Mouse (Mus musculus): ENCODE data around the gene Mrpl20. TPM values are rescaled to one million over a fixed set of nuclear protein-coding genes. Genes with fewer than 3 reads are reported as not detected.

The Mrpl20 gene
- total and polyA plus RNA-seq, 2 experiments from 2014 or later = 123 to 279 TPM

DNA sequence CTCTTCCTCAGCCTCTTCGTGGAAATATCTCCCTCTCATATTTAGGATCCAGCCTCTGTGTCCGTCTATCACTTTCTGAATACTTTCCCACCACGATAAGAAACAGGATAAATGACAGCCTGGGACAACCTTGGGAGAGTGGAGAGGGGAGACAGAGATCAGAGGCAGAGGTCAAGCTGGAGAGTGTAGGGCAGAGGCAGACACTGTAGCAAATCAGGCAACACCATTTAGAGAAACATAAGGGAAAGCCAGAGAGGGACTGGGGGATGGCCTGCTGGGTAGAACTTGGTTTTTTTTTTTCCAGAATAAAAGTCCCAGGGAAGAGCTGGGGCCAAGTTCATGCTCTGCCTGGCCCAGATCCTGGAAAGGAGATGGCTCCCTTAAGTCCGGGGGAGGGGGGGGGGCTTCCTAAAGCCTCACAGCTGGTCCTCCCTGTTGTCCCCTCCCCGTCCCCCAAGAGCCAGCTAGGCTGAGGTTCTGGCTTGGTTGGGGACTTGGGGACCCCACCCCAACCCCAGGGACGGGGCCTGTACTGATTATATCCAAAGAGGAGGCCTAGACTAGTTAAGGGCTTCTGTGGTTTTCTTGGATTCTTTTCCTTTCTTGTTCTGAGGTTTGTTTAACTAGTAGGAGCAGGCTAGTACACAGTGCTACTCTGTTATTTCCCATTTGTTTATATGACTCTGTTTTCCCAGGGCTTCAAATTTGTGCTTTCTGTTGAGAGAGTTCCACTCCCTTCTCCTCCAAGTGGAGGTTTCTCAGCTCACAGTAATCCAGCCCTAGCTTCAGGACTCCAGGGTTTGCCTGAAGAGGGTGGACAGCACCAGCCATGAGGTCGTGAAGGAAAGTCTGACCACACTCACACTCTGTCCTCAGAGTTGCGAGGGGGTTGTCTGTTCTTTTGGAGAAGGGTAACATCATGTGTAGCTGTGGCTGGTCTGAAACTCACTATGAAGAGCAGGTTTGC is 35.8 kb downstream of the Mrpl20 start:
- Histone ChIP-seq H3K4me3 (ENCODE audit: low read depth, low read length) (no peak overlapping the region), H3K4me1 (ENCODE audit: insufficient read depth, low read length) (no peaks in the 10 kb centered on the region; the same call in 1 of the 2 replicates), H3K4me2 (ENCODE audit: low read depth, low read length, poor library complexity, severe bottlenecking) (no peak overlapping the region), H3K9me3 (ENCODE audit: low read length) (no peaks in the 10 kb centered on the region), H3K27ac (ENCODE audit: low read depth, low read length) (peak overlapping the region; percentile 43; the same call in 1 of the 2 replicates), H3K27me3 (ENCODE audit: insufficient read depth, low read length) (peaks cover 7% of the 10 kb centered on the region), H3K36me3 (ENCODE audit: insufficient read depth, low read length) (peaks cover 7% of the 10 kb centered on the region; the same call in 1 of the 2 replicates), H3K9ac (replicated peaks; ENCODE audit: low read length, poor library complexity, severe bottlenecking) (no peak overlapping the region)
- no peak for ATAC-seq (ENCODE audit: low FRiP score)
- TF ChIP-seq CTCF (IDR thresholded peaks at IDR 0.05) = no peak
- no peak for DNase-seq (ENCODE audit: low spot score)
- WGBS = 58% methylated on average over 8 of the region's 8 CpGs

DNA sequence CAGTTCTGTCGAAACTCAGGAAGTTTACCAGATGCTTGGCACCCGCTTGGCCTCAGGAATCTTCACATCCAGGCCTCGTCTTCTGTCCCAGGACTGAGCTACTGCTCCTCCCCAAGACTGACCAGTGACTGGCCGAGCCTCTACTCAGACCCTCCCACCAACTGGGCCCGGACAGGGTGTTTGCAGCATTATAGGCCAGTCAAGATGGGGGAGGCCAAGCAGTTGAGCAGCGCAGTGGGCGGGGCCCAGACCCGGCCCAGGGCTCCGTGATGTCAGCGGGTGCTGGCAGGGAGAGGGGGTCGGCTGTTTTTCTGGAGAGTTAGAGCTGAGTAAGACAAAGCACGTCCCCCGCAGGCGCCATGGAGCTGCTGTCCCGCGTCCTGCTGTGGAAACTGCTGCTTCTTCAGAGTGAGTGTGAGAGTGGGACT is 36.8 kb downstream of the Mrpl20 start, which contains the start of gene Mxra8:
Mxra8 (plus strand) TSS at position 198 of the 428 bp plus-strand sequence.
- Histone ChIP-seq H3K27me3 (ENCODE audit: insufficient read depth, low read length) (peaks cover 7% of the 10 kb centered on the region), H3K9me3 (ENCODE audit: low read length) (no peaks in the 10 kb centered on the region), H3K4me2 (ENCODE audit: low read depth, low read length, poor library complexity, severe bottlenecking) (peak within 1 kb of the TSS; percentile 53), H3K4me3 (ENCODE audit: low read depth, low read length) (peak within 1 kb of the TSS; percentile 30; the same call in 1 of the 2 replicates), H3K4me1 (ENCODE audit: insufficient read depth, low read length) (no peaks in the 10 kb centered on the region; the same call in 1 of the 2 replicates), H3K36me3 (ENCODE audit: insufficient read depth, low read length) (peaks cover 7% of the 10 kb centered on the region; the same call in 1 of the 2 replicates), H3K9ac (replicated peaks; ENCODE audit: low read length, poor library complexity, severe bottlenecking) (peak within 1 kb of the TSS; percentile 24; the same call in 1 of the 2 replicates), H3K27ac (ENCODE audit: low read depth, low read length) (peak within 1 kb of the TSS; percentile 43; the same call in 1 of the 2 replicates)
- ATAC-seq (ENCODE audit: low FRiP score) (peak; percentile 42; the same call in 1 of the 2 replicates), DNase-seq (ENCODE audit: low spot score) (peak; percentile 56)
- no peak for TF ChIP-seq CTCF (IDR thresholded peaks at IDR 0.05)
- WGBS = 7% methylated on average over 16 of the region's 16 CpGs

DNA sequence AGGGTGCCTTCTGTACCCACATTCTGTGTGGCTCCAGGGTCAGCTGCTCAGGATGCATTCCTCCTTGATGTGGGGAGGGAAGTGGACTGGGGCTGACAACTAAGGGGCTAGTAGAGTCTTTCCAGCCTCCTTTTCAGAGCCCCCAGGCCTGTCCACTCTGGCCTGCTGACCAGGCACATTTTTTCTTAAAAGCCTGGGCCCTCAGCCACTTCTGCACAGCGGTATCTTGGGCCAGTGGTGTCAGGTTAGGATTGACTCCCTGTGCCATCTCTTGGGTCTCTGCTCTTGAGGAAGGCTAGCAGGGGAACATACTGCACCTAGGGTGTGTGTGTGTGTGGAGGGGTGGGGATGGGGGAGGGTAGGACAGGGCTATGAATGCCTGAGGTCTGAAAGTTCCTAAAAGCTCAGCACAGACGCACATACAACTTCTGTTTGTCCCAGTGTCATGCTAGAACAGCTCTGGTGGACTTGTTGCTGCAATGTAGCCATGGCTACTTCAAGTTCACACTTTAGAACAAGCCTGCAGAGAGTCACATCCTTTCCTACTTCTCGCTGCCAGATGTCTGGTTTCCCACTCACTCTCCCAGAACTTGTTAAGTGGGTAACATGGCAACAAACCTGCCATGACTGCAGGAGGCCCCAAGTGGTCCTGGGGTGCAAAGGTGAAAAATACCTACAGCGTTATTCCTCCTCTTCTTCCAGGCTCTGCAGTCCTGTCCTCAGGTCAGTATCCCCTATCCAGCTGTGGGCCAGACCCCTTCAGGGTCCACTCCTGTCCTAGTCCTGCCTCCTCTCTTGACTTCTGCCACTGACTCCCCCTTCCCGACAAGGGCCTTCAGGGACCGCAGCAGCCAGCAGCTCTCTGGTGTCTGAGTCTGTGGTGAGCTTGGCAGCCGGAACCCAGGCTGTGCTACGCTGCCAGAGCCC is 37.7 kb downstream of the Mrpl20 start:
- TF ChIP-seq CTCF (IDR thresholded peaks at IDR 0.05) = no peak
- peak; percentile 6; the same call in 1 of the 2 replicates for ATAC-seq (ENCODE audit: low FRiP score)
- no peak overlapping the region for H3K9ac ChIP-seq (replicated peaks; ENCODE audit: low read length, poor library complexity, severe bottlenecking)
- H3K27me3 ChIP-seq (ENCODE audit: insufficient read depth, low read length) = peaks cover 7% of the 10 kb centered on the region
- H3K4me2 ChIP-seq (ENCODE audit: low read depth, low read length, poor library complexity, severe bottlenecking) = peak overlapping the region; percentile 53
- H3K4me1 ChIP-seq (ENCODE audit: insufficient read depth, low read length) = no peaks in the 10 kb centered on the region; the same call in 1 of the 2 replicates
- H3K4me3 ChIP-seq (ENCODE audit: low read depth, low read length) = peak overlapping the region; percentile 30
- DNase-seq (ENCODE audit: low spot score) = no peak
- WGBS = 14% methylated on average over 8 of the region's 8 CpGs
- H3K9me3 ChIP-seq (ENCODE audit: low read length) = no peaks in the 10 kb centered on the region
- 0 out of 2 replicates have a peak overlapping the region, but pooled peaks have one; percentile 18 for H3K27ac ChIP-seq (ENCODE audit: low read depth, low read length)
- H3K36me3 ChIP-seq (ENCODE audit: insufficient read depth, low read length) = peaks cover under 1% of the 10 kb centered on the region; the same call in 1 of the 2 replicates

DNA sequence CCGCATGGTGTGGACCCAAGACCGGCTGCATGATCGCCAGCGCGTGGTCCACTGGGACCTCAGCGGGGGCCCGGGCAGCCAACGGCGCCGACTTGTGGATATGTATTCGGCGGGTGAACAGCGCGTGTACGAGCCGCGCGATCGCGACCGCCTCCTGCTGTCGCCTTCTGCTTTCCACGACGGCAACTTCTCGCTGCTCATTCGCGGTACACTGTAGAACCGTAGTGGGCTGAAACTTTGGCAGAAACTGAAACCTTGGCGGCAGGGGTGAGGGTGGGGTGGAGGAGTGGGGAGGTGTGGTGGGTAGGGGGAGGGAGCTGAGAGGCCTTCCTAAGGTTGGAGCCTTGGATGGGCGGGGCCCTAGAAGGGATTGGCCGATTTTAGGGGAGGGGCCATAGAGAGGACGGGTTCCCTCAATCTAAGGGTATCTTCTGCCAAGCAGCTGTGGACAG is 38.4 kb downstream of the Mrpl20 start:
- DNase-seq (ENCODE audit: low spot score) (peak; percentile 40), ATAC-seq (ENCODE audit: low FRiP score) (peak; percentile 53)
- H3K4me1 ChIP-seq (ENCODE audit: insufficient read depth, low read length) = no peaks in the 10 kb centered on the region; the same call in 1 of the 2 replicates
- TF ChIP-seq CTCF (IDR thresholded peaks at IDR 0.05) = peak; percentile 46
- H3K4me3 ChIP-seq (ENCODE audit: low read depth, low read length) = peak overlapping the region; percentile 30
- WGBS = under 1% methylated on average over 32 of the region's 32 CpGs
- no peaks in the 10 kb centered on the region for H3K9me3 ChIP-seq (ENCODE audit: low read length)
- H3K27me3 ChIP-seq (ENCODE audit: insufficient read depth, low read length) = peaks cover 7% of the 10 kb centered on the region
- no peak overlapping the region for H3K9ac ChIP-seq (replicated peaks; ENCODE audit: low read length, poor library complexity, severe bottlenecking)
- peak overlapping the region; percentile 53 for H3K4me2 ChIP-seq (ENCODE audit: low read depth, low read length, poor library complexity, severe bottlenecking)
- no peaks in the 10 kb centered on the region for H3K36me3 ChIP-seq (ENCODE audit: insufficient read depth, low read length)
- no peak overlapping the region for H3K27ac ChIP-seq (ENCODE audit: low read depth, low read length)

DNA sequence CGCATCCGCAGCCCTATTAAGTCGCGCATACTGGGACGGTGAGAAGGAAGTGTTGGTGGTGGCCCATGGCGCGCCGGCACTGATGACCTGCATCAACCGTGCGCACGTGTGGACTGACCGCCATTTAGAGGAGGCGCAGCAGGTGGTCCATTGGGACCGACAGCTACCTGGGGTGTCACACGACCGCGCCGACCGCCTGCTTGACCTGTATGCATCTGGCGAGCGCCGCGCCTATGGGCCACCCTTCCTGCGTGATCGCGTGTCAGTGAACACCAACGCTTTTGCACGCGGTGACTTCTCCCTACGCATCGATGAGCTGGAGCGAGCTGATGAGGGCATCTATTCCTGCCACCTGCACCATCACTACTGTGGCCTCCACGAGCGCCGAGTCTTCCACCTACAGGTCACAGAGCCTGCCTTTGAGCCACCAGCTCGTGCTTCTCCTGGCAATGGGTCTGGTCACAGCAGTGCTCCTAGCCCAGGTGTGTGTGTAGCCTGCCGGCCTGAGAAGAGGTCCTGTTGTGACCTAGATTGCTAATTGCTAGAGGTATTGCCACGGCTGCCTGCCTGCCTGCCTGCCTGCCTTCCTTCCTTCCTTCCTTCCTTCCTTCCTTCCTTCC is 39.1 kb downstream of the Mrpl20 start:
- no peak overlapping the region for H3K9ac ChIP-seq (replicated peaks; ENCODE audit: low read length, poor library complexity, severe bottlenecking)
- peak overlapping the region; percentile 53; the same call in 1 of the 2 replicates for H3K4me2 ChIP-seq (ENCODE audit: low read depth, low read length, poor library complexity, severe bottlenecking)
- no peak overlapping the region for H3K4me3 ChIP-seq (ENCODE audit: low read depth, low read length)
- no peak overlapping the region for H3K27ac ChIP-seq (ENCODE audit: low read depth, low read length)
- H3K4me1 ChIP-seq (ENCODE audit: insufficient read depth, low read length) = no peaks in the 10 kb centered on the region; the same call in 1 of the 2 replicates
- no peak for TF ChIP-seq CTCF (IDR thresholded peaks at IDR 0.05)
- H3K36me3 ChIP-seq (ENCODE audit: insufficient read depth, low read length) = no peaks in the 10 kb centered on the region
- H3K9me3 ChIP-seq (ENCODE audit: low read length) = no peaks in the 10 kb centered on the region
- ATAC-seq (ENCODE audit: low FRiP score) = no peak
- 42% methylated on average over 38 of the region's 38 CpGs for WGBS
- H3K27me3 ChIP-seq (ENCODE audit: insufficient read depth, low read length) = peaks cover 7% of the 10 kb centered on the region
- no peak for DNase-seq (ENCODE audit: low spot score)

Measured in midbrain, postnatal 0 days (tissue).